Mouse (Mus musculus) lung, adult 2 months (tissue): ENCODE data around the gene Ebf1. TPM values are rescaled to one million over a fixed set of nuclear protein-coding genes. Genes with fewer than 3 reads are reported as not detected.

Experiments
- DNase-seq: peaks from one replicate; pipeline ENCODE4 v3.0.0; 2022
- H3K4me1 ChIP-seq: fragments of 200-500 bp; 2 replicates; pipeline ENCODE4 v1.6.1; 2011; ENCODE audit warnings: low read length; ENCODE audit not compliant: control insufficient read depth, insufficient read depth
- H3K4me3 ChIP-seq: fragments of 200-500 bp; replicated peaks from 2 replicates; pipeline ENCODE3; 2011; ENCODE audit warnings: low read depth, mild to moderate bottlenecking, control low read depth, low read length; ENCODE audit errors: extremely low read depth
- CTCF ChIP-seq: fragments of 200-500 bp; IDR thresholded peaks from 2 replicates; pipeline ENCODE4 v1.5.1; 2011; ENCODE audit warnings: mild to moderate bottlenecking, low read length, control low read depth; ENCODE audit not compliant: insufficient read depth
- POLR2A ChIP-seq: fragments of 200-500 bp; IDR thresholded peaks from 2 replicates; pipeline ENCODE4 v1.6.1; 2011; ENCODE audit warnings: low read depth, mild to moderate bottlenecking, control low read depth, low read length, borderline replicate concordance; ENCODE audit errors: extremely low read depth
- WGBS: fragments of 180-500 bp; shearing (Covaris S2); methylation state at CpG from one replicate; pipeline ENCODE4 v1.1.7; 2018; 5-methylcytosine and 5-hydroxymethylcytosine counted together
- polyA plus RNA-seq: library from polyadenylated mRNA; depleted of rRNA; stranded (reverse); fragments of >200 nt; gene quantifications from 2 replicates; pipeline ENCODE4 v1.2.3, GENCODE M21; 2012

Ebf1 gene
- polyA plus RNA-seq, 1 experiment = 11.8 TPM

- 35% methylated on average over 16 of the region's 16 CpGs for WGBS
- H3K4me1 ChIP-seq = peaks cover 3% of the 10 kb centered on the region; the same call in 1 of the 2 replicates
- H3K4me3 ChIP-seq = no peak overlapping the region
- TF ChIP-seq CTCF (no peak), POLR2A (no peak)
- no peak for DNase-seq
These were observed 79.6 kb downstream of the Ebf1 start for GRCm38 (mm10) chr11:44696539-44697201.

- DNase-seq = no peak
- H3K4me3 ChIP-seq = no peak overlapping the region
- TF ChIP-seq CTCF = no peak
- TF ChIP-seq POLR2A = no peak
- H3K4me1 ChIP-seq = peaks cover 3% of the 10 kb centered on the region; the same call in 1 of the 2 replicates
- WGBS = 82% methylated on average over 4 of the region's 4 CpGs
These were observed 83.1 kb downstream of the Ebf1 start for GRCm38 (mm10) chr11:44700181-44700580.

- TF ChIP-seq CTCF (no peak), POLR2A (no peak)
- 48% methylated on average over 11 of the region's 11 CpGs for WGBS
- DNase-seq = no peak
- Histone ChIP-seq H3K4me3 (no peak overlapping the region), H3K4me1 (peaks cover 3% of the 10 kb centered on the region; the same call in 1 of the 2 replicates)
These were observed 84.2 kb downstream of the Ebf1 start for GRCm38 (mm10) chr11:44701221-44701810.

- peaks cover 3% of the 10 kb centered on the region; the same call in 1 of the 2 replicates for H3K4me1 ChIP-seq
- TF ChIP-seq CTCF (no peak), POLR2A (no peak)
- DNase-seq = no peak
- no peak overlapping the region for H3K4me3 ChIP-seq
- WGBS = 57% methylated on average over 1 of the region's 1 CpGs
These were observed 84.7 kb downstream of the Ebf1 start for GRCm38 (mm10) chr11:44701864-44702263.

GRCm38 (mm10) chr11:44702716-44703486, 85.8 kb downstream of the Ebf1 start:
- DNase-seq = no peak

GRCm38 (mm10) chr11:44703951-44704350, 86.8 kb downstream of the Ebf1 start:
- WGBS = 94% methylated on average over 5 of the region's 5 CpGs
- peaks cover 5% of the 10 kb centered on the region for H3K4me1 ChIP-seq
- TF ChIP-seq CTCF = no peak
- no peak for TF ChIP-seq POLR2A
- no peak overlapping the region for H3K4me3 ChIP-seq
- DNase-seq = no peak

More at GRCm38 (mm10) chr11:44702716-44703486, 85.8 kb downstream of the Ebf1 start:
- 88% methylated on average over 8 of the region's 8 CpGs for WGBS
- Histone ChIP-seq H3K4me3 (no peak overlapping the region), H3K4me1 (peaks cover 3% of the 10 kb centered on the region; the same call in 1 of the 2 replicates)
- no peak for TF ChIP-seq POLR2A
- no peak for TF ChIP-seq CTCF

- no peak for DNase-seq
- 93% methylated on average over 1 of the region's 1 CpGs for WGBS
- Histone ChIP-seq H3K4me3 (no peak overlapping the region), H3K4me1 (peaks cover 3% of the 10 kb centered on the region)
- no peak for TF ChIP-seq POLR2A
- no peak for TF ChIP-seq CTCF
These were observed 88.7 kb downstream of the Ebf1 start for GRCm38 (mm10) chr11:44705811-44706210.

- no peak for DNase-seq
- TF ChIP-seq CTCF = no peak
- no peak for TF ChIP-seq POLR2A
- WGBS = 71% methylated on average over 2 of the region's 2 CpGs
These were observed 89.3 kb downstream of the Ebf1 start for GRCm38 (mm10) chr11:44706386-44706785.

More at GRCm38 (mm10) chr11:44706386-44706785, 89.3 kb downstream of the Ebf1 start:
- peaks cover 3% of the 10 kb centered on the region for H3K4me1 ChIP-seq
- no peak overlapping the region for H3K4me3 ChIP-seq
